Mouse (Mus musculus) liver, embryonic 15.5 days (tissue): ENCODE measurements around the gene Ang6. TPM values are rescaled to one million over a fixed set of nuclear protein-coding genes. Genes with fewer than 3 reads are reported as not detected.
"Not testable (repeated sequence)": the region's sequence is repeated elsewhere in the genome, so short reads cannot be mapped to it uniquely, and the experiment has no call there.

Experiments
- ATAC-seq: fragments of 200-750 bp; cut with Nextera tagmentation; 2 replicates; pipeline ENCODE4 v1.8.0; 2017; ENCODE audit warnings: moderate number of reproducible peaks, mild to moderate bottlenecking, moderate library complexity; ENCODE audit not compliant: insufficient read depth
- H3K27ac ChIP-seq: fragments of 300-500 bp; sonication (generic); replicated peaks from 2 replicates; pipeline ENCODE4 v1.5.1; 2015; ENCODE audit warnings: mild to moderate bottlenecking, inconsistent platforms
- H3K27me3 ChIP-seq: fragments of 300-500 bp; sonication (generic); 2 replicates; pipeline ENCODE4 v1.6.1; 2015; ENCODE audit warnings: mild to moderate bottlenecking, inconsistent platforms
- H3K36me3 ChIP-seq: fragments of 300-500 bp; sonication (generic); replicated peaks from 2 replicates; pipeline ENCODE4 v1.6.1; 2015; ENCODE audit warnings: moderate library complexity, mild to moderate bottlenecking, inconsistent platforms
- H3K4me1 ChIP-seq: fragments of 300-500 bp; sonication (generic); replicated peaks from 2 replicates; pipeline ENCODE4 v1.6.1; 2015; ENCODE audit warnings: inconsistent platforms
- H3K4me2 ChIP-seq: fragments of 300-500 bp; sonication (generic); 2 replicates; pipeline ENCODE4 v1.6.1; 2015; ENCODE audit warnings: moderate library complexity, mild to moderate bottlenecking, inconsistent platforms
- H3K4me3 ChIP-seq: fragments of 300-500 bp; sonication (generic); replicated peaks from 2 replicates; pipeline ENCODE4 v1.5.1; 2015; ENCODE audit warnings: mild to moderate bottlenecking, inconsistent platforms
- H3K9ac ChIP-seq: fragments of 300-500 bp; sonication (generic); 2 replicates; pipeline ENCODE4 v1.6.1; 2015; ENCODE audit warnings: moderate library complexity, mild to moderate bottlenecking, inconsistent platforms
- H3K9me3 ChIP-seq: fragments of 300-500 bp; sonication (generic); replicated peaks from 2 replicates; pipeline ENCODE4 v1.6.1; 2016; ENCODE audit warnings: inconsistent platforms
- WGBS: fragments of 180-500 bp; shearing (Covaris S2); methylation state at CpG from one replicate; pipeline ENCODE4 v1.1.7; 2015; ENCODE audit warnings: mixed read lengths; ENCODE audit not compliant: insufficient replicate concordance; 5-methylcytosine and 5-hydroxymethylcytosine counted together
- polyA plus RNA-seq: library from polyadenylated mRNA; unstranded; fragments of >200 nt; fragmentation: Nextera tagmentation; extraction: Ambion mirVana; gene quantifications from 2 replicates; pipeline ENCODE4 v1.2.1, GENCODE M21; 2015

Gene Ang6
- polyA plus RNA-seq, 1 experiment from 2014 or later = not detected

DNA sequence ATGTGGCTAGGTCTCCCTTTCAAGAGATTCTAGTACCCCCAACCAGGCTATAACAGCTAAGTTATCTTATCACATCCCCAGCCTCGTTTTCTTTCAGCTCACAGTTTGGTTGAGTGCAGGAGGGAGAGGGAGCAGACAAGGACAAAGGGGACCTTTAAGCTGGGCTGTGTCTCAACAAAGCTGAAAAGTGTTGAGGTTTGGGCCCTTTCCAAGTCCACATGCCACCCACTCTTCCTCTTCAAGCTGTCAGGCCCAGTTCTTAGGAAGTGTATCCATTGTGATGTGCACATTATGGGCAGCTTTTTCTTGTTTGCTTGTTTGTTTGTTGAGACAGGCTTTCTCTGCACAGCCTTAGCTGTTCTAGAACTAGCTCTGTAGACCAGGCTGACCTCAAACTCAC lies 47.0 kb downstream of the Ang6 start:
- not testable (repeated sequence) for H3K9ac ChIP-seq, H3K27me3 ChIP-seq, H3K36me3 ChIP-seq, H3K4me2 ChIP-seq, ATAC-seq, H3K9me3 ChIP-seq, H3K4me1 ChIP-seq, H3K4me3 ChIP-seq, H3K27ac ChIP-seq
- no CpG with 5 or more reads among the region's 1 CpGs for WGBS

DNA sequence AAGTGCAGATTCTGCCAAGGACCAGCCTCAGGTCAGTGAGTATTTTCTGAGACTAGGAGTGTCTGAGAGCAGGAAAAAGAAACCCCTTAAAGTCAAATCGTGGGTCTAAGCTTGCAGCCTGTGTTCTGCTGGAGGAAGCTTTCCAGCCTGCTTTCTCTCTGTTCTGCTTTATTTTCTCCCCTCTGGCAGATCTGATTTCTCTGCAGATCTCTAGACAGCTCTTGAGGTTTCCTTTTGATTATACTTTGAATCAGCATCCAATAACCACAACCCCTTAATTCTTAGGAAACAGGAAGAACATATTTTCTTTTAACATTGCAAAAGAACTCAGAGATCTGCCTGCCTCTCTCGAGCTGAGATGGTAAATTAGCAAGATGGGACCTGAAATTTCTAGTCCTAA lies 48.7 kb downstream of the Ang6 start:
- H3K36me3 ChIP-seq, ATAC-seq, H3K27me3 ChIP-seq, H3K9me3 ChIP-seq, H3K4me2 ChIP-seq, H3K4me3 ChIP-seq, H3K9ac ChIP-seq, H3K27ac ChIP-seq, H3K4me1 ChIP-seq: not testable (repeated sequence)
- 2% methylated on average over 2 of the region's 2 CpGs for WGBS

Other genes with a start within 250 kb of the Ang6 start
- gene Gm8180, start 217.5 kb downstream of the Ang6 start, polyA plus RNA-seq = not detected in 2 replicates
- gene Ear1, start 126.8 kb downstream of the Ang6 start, polyA plus RNA-seq = 7.1 and 12.1 TPM in 2 replicates
- gene Ear10, start 78.7 kb downstream of the Ang6 start, polyA plus RNA-seq = not detected in 2 replicates
- 5.6 and 6.7 TPM in 2 replicates for gene Gm8113, start 76.9 kb downstream of the Ang6 start, polyA plus RNA-seq
- not detected in 2 replicates for gene Ang5, start 45.2 kb downstream of the Ang6 start, polyA plus RNA-seq
- gene Ear2, start 100.4 kb upstream of the Ang6 start, polyA plus RNA-seq = 14.2 and 20.2 TPM in 2 replicates
- gene Gm3327, start 121.6 kb upstream of the Ang6 start, polyA plus RNA-seq = not detected in 2 replicates
- gene Gm8212, start 195.4 kb upstream of the Ang6 start, polyA plus RNA-seq = not detected in 2 replicates
- gene 4930503E14Rik, start 211.0 kb upstream of the Ang6 start, polyA plus RNA-seq = not detected in 2 replicates